Mouse (Mus musculus) lung, adult 18-20 months (tissue): ENCODE measurements around the gene Pgpep1.

Experiments
- DNase-seq, 2 experiments: peaks; one replicate each; pipeline ENCODE4 v3.0.0; 2022; ENCODE audit warnings: mixed read lengths in 2 of 2

Gene Pgpep1

DNA sequence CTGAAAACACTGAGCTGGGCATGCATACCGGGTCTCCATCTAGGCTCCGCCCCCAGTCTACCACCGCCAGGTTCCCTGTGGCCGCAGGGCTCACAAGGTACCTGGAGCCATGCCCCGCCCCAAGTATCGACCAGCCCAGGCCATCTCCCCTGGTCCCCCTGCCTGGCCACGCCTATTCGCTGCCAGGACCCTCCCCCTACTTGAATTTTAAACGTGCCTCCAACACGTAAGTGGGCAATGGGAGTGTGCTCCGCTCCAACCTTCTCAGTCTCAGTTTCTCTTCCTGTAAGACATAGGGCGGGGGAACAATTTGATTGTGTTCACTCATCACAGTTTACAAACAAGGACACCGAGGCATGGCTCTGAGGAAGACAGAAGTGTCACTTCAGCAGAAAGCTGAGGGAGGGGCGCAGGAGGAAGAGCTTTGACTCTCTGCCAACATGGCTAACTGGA lies at the start of gene Pgpep1:
TSS of gene Pgpep1 (minus strand) at position 116 of the 453 bp plus-strand sequence.
- DNase-seq: peak; percentile 70 to 79

DNA sequence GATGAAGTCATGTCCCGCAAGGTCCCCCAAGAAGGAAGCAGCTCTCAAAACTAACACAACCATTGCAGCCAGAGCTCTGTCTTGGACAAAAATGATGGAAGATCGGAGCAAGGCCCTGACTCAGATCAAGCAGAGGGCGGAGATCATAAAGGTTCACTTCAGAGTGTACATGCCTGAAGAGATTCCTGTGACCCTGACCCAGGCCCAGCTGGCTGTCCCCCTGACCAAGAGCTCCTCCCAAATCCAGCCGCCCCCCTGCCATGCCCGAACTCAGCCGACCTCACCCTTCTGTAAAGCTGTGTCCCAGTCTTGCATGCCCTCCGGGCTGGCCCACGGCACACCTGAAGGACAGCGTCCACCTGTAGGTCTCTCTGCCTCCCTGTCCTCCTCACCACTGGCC lies 49.6 kb upstream of the Pgpep1 start:
- DNase-seq: no peak

DNA sequence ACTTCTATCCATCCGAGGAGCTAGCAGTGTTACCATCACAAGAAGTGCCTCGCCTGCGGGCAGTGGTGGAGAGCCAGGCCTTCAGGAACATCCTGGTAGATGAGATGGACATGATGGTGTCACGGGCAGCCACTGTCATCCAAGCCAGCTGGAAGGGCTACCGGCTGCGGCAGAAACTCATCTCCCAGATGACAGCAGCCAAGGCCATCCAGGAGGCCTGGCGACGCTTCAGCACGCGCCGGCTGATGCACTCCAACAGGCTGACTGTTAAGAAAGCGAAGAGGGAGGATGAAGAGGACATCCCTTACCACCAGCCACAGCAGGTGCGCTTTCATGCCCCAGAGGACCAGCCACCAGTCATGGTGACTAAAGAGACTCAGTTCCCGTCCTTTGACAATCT lies 48.1 kb upstream of the Pgpep1 start:
- DNase-seq: no peak

DNA sequence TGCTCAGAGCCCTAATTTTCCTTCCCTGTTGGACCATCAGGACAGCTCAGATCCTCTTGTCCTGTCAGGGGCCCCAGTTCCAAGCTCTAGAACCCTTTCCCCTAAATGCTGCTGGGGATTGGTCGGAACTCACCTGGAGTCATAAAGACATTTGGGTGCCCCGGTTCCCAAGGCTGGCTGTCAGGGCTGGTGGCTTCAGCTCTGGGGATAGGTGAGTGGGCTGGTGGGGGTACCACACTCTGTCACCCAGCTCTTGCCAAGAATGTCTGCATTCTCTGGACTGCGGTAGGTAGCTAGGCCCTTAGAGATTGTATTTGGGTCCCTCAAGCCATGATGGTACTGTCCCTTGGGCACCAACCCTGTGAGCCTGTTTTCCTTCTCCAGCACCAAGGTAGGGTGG lies 43.1 kb upstream of the Pgpep1 start, which contains the start of gene Iqcn:
TSS of gene Iqcn (plus strand) at position 171 of the 400 bp plus-strand sequence.
- no peak for DNase-seq

DNA sequence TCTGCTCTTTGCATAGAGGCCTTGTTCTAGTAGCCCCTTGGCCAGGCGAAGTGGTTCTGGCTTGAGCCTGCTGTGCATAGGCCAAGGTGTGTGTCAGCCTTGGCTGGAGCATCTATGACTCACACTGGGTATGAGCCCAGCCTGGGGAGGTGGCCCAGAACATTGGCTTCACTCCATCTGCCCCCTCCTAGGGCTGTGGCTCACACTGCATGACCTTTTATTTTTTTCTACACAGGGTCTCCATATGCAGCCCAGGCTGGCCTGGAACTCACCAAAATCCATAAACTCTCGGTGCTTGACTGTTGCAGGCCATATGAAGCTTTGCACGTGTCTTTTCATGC lies 42.6 kb upstream of the Pgpep1 start:
- peak; percentile 76 to 82 for DNase-seq

DNA sequence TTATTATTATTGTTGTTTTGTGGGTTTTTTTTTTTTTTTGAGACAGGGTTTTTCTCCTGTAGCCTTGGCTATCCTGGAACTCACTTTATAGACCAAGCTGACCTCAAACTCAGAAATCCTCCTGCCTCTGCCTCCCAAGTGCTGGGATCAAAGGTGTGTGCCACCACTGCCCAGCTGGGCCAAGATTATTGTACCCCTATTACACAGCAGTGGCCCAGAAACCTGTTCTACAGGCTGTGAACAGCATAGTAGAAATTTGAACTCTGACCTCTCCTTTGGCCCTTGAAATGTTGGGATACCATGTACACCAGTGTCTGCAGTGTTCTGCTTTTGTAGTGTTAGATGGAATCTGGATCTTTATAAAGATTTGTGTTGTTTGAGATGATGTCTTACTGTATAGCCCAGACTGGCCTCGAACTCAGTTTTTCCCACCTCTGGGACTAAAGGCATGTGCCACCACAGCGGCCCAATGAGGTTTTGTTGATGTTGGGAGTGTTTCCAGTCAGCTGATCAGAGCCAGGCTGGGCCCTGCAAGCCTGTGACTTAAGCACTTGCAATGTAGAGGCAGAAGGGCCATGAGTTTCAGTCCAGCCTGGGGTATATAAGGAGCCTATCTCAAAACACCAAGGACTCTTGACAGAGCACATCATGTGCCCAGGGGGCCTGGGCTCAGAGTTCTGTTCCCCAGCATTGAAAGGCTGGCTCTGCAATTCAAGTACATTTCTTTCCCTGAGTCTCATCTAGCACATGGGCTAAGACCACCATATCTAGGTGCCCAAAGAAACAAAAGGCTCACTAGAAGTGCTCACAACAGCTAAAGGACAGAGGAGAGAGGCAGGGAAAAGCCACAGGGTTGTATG lies 42.0 kb upstream of the Pgpep1 start:
- no peak for DNase-seq

DNA sequence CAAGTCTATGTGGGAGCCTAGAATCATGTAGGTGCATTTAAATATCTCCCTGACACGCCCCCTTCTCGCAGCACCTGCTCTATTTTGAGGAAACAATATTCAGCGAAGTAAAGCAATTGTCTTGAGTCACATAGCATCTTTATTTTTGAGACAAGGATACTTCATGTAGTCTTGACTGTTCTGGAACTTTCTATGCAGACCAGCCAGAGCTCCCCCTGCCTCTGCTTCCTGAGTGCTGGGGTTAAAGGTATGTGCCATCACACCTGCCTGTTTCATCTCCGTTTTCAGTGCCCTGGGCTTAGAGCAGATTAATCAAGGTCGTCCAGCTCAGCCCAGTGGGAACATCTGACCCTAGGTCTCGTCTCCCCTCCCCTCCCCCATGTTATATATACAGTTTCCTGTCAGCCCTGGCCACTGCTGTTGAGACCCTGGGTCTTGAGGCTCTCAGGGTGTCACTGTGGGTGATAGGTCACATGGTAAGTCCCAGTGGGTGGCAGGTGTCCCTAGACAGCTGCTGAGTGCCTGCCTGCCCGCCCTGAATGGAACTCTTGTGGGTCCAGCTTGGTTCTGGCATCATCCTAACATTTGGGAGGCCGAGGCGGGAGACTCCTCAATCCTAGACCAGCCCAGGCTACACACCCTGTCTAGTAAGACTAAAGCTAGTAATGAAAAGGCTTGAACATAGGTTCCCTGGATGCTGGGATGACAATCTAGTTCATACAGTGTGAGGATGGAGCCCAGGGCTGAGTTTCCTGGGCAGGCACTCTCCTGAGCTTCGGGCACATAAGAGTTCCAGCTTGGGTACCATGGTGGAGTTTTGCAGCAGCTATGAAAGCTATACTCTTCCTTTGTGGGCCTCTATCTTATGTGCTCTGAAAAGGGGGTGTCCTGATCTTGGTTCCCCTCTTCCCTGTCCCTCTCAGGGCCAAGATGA lies 41.1 kb upstream of the Pgpep1 start:
- DNase-seq: no peak

DNA sequence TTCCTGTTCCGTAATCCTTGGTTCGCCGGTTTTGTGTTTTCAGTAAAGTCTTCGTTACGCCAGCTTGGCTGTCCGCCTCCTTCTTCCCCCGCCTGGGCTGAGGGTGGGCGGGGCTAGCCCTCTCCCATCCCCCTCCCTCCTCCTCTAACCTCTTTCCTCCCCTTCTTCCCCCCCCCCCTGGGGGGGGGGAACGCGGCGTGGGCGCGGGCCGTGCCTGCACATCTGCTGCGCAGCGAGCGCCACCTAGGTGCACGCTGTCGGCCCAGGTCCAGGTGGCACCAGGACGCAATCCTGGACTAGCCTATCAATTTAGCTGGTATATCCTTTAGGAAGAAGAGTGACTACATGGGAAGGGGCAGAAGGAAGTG lies 40.4 kb upstream of the Pgpep1 start:
- DNase-seq: peak; percentile 91 to 95

DNA sequence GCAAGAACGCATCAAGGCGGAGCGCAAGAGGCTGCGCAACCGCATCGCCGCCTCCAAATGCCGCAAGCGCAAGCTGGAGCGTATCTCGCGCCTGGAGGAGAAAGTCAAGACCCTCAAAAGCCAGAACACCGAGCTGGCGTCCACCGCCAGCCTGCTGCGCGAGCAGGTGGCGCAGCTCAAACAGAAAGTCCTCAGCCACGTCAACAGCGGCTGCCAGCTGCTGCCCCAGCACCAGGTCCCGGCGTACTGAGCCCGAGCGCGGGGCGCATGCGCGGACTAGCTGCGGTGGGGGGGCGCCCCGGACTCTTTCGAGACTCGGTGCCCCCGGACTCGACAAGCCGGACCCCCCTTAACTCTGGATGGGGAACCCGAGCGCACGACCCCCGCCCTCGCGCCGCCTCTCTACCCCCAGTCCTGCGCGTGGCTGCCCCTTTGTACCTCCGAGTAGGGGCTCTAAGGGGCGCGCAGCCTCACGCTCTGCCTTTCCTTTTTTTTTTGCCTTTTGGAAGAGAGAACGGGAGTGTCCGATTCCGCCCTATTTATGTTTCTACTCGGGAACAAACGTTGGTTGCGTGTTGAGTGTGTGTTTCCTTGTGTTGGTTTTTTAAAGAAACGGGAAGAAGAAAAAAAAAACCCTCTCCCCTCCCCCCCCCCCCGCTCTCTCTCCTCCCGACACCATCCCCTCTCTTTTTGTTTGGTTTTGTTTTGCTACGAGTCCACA lies 39.8 kb upstream of the Pgpep1 start:
- DNase-seq: peak; percentile 76 to 82

DNA sequence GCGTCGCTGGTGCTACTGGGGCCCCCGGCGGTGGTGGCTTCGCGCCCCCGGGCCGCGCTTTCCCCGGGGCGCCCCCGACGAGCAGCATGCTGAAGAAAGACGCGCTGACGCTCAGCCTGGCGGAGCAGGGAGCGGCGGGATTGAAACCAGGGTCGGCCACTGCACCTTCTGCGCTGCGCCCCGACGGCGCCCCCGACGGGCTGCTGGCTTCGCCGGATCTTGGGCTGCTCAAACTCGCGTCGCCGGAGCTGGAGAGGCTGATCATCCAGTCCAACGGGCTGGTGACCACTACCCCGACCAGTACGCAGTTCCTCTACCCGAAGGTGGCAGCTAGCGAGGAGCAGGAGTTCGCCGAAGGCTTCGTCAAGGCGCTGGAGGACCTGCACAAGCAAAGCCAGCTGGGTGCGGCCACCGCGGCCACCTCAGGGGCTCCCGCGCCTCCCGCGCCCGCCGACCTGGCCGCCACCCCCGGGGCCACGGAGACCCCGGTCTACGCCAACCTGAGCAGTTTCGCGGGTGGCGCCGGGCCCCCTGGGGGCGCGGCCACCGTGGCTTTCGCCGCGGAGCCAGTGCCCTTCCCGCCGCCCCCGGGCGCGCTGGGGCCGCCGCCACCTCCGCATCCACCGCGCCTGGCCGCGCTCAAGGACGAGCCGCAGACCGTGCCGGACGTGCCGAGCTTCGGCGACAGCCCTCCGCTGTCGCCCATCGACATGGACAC lies 39.1 kb upstream of the Pgpep1 start:
- DNase-seq: no peak

DNA sequence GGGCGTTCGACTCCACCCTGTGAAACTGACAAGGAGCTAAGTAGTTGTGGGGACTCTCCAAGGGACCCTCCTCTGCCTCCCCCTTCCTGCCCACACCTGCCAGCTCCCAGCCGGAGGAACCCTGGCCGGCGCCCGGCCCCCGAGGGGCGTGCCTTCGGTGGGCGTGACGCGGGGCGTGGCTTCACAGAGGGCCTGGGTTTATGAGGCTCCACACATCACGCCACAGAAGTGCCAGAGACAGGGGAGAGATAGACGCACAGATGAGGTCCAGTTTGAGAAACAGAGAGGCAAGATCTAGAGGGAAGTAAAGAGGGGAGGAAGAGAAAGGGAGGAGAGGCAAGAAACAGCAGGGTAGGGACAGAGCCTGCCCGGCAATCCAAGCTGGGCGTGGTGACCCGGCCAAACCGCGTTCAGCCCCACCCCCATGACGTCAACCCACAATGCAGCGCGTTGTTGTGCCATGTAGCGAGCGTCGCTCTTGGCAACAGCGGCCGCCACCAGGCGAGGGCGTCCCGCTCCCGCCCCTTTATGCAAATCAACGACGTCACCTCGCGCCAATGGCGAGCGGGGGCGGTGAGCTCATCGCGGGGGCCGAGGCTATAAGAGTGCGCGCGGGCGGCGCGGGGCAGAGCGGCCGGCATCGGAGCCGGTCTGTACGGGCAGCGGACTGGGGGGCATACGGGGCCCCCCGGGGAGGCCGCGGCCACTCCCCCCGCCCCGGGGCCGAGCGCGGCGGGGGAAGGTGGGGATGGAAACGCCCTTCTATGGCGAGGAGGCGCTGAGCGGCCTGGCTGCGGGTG lies 38.3 kb upstream of the Pgpep1 start, which contains the start of gene Jund:
TSS of gene Jund (plus strand) at position 640 of the 800 bp plus-strand sequence.
- peak; percentile 99 for DNase-seq

DNA sequence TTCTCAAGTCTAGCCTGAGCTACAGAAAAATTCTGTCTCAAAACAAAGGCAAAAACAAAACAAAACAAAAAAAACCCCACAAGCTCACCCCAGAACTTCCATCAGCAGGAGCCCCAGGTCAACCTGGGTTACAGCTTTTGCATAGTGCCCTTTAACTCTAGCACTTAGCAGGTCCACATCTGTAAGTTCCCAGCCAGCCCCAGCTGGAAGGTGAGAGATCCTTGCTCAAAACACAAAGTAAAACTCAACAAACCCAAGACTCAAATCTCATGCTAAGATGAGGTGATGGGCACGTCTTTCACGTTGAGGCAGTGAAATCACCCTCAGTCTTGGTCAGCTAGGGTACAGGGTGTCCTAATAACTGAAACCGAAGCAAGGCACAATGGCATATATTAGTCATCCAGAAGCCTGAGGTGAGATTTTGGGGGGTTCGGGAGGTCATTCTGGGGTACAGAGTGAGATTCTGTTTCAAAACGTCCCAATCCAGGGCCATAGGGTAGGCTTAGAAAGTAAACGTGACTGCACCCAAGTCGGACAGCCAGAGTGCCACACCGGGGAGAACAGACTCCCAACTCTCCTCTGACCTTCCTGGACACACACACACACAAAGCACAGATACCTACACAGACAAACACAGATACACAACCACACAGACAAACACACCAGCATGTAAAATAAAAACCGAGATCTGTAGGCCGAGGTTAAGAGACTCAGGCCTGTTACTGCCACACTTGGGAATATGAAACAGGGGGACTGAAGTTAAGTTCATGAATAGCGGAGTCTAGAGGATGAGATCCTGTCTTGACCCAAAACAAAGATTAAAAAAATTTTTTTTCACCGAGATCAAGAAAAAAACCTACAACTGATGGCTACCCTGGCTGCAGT lies 37.4 kb upstream of the Pgpep1 start:
- no peak for DNase-seq

DNA sequence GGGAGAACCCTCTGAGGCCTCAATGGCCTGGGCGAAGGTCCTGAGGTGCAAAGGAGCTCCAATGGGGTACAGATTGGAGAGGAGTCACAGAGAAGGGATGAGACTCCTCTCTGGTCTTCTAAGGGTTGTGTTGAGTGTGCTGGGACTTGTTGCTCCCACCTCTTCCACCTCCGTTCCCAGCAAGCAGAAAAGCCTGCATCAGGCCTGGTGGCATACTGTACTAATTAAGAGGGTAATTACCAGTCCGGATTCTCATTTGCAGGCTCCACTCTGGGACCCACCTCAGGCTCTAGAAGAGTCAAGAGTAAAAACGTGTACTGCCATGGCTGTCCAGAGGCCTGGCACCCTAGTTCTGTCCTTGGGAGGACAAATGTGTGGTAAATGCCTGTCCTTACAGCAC lies 36.8 kb upstream of the Pgpep1 start:
- no peak for DNase-seq

DNA sequence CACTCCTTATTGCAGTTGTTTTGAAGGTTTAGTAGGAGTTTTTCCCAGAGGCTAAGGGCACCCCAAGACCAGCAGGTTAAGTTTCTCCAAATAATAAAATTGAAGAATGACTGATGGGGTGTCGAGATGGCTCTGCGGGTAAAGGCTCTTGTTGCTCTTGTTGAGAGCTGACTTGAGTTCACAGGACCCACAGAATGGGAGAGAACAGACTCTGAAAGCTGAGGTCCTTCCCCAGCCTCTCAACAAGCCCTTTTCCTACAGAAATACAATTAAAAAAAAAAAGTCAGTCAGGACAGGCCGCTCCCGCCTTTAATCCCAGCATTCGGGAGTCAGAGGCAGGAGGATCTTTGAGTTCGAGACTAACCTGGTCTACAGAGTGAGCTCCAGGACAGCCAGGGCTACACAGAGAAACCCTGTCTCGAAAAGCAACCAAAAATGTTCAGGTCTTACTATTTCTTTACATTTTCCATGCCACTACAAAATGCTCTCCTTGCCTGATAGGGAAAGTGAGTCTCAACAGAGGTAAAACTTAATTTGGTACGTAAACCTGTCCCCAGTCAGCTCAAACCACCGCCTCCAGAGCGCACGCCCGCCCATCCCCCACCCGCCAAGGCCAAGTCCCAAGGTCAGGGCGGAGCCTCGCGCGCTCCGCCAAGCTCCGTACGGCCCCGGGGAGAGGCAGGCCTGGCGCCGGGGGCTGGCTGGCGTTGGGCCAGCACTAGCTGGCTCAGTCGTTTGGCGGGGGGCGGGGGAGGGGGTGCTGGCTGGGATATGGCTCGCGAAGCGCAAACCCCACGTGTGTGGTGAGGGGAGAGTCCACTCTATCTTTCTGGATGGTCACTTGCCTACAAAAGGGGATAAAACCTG lies 36.1 kb upstream of the Pgpep1 start:
- peak; percentile 80 to 84 for DNase-seq

DNA sequence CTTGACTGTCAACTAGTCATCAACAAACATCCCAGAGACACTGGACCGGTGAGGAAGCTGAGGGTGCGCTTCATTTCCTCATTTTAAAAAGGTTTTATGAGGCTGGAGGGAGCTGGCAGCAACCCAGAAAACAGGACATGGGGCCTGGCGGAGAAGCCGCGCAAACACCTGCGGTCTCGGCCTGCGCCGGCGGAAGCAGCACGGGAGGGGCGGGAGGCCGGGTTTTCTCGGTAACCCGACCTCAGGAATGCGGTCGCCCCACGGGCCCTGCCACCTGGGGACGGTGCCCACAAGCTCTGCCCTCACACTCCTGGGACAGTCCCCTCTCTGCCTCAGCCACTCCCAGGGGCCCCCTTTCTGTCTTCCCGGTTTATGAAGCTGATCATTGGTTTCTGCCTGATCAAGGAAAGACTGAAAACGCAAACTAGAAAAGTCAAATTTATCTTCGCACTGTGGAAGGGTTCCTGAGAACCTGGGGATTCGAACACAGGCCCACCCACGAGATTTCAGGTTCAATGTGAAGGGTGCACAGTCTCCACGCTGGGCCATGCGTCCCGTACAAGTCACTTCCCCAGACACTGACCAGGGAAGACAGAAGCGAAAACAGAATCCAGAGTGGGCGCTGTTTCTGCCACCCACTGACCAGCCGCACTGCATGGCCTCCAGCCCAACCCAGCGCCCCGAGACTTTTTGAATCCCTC lies 35.3 kb upstream of the Pgpep1 start:
- DNase-seq: peak; percentile 85 to 90

DNA sequence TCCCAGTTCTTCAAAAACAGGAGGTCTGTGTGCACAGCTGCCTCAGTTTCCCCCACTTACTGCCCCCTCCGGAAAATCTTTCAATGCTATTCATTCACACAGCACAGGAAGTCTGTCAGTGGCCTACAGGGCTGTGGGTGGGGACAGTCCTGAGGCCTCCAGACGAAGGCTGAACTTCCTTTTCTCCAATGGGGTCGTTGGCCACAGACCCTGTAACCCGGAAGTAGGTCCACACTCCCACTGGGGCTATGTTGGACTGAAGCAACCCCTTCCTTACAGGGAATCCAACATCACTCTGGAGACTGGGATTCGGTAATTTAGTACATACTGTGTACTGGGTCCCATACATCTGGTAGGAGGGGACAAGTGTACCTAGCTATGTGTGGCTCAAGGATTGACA lies 33.4 kb upstream of the Pgpep1 start:
- DNase-seq: no peak

DNA sequence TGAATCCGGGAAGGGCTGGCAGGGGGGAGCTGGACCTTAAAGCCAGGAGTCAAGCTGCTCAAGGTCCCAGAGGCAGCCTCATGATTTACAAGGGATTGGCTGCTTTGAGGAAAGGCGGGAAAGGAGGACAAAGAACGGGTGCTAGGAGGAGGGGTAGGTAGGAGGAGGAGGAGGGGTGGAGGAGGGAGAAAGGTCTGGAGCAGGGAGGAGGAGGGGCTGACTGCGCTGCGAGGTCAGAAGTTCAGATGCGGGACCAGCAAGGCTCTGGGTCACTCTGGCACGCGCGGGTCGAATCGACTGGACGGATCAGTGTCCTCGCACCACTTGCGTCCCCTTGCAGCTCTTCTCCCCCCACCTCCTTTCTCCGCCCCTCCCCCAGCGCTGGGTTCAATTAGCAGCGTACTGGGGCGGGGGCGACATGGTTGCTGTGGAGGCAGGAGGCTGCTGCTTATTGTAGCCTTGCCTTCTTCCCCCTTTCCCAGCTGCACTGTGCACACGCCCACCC lies 31.6 kb upstream of the Pgpep1 start:
- DNase-seq: no peak

DNA sequence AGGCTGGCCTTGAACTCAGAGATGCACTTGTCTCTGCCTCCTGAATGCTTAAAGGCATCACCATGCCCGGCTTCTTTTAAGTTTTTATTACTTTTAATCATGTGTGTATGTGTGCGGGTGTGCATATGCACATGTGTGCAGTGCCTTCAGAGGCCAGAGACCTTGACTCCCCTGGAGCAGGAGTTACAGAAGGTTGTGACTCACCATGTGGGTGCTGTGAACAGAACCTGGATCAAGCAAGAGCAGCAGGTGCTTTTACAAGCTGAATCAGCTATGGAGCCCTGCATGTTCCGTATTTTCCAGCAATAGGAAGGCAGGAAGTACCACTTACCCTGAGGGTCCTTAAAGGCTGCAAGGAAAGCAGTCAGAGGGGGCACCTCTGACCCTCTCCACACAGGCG lies 31.0 kb upstream of the Pgpep1 start:
- DNase-seq: no peak
